Mouse (Mus musculus) CH12.LX (cell line): ENCODE measurements around the gene Pitpnm2.

ENCODE experiments used
- CTCF ChIP-seq, 2 experiments: IDR thresholded peaks in 1 of 2; conservative IDR thresholded peaks in 1 of 2; 2 replicates each; pipeline ENCODE4 v1.5.1; 2011 to 2012; ENCODE audit warnings: low read depth in 2 of 2, low read length in 2 of 2, improper control_type of control experiment in 1 of 2, inconsistent platforms in 1 of 2, mild to moderate bottlenecking in 1 of 2, moderate library complexity in 1 of 2
- E2F4 ChIP-seq: IDR thresholded peaks from 2 replicates; pipeline ENCODE4 v1.6.1; 2011; ENCODE audit warnings: low read depth, low read length, improper control_type of control experiment; ENCODE audit not compliant: insufficient replicate concordance
- POLR2A ChIP-seq: IDR thresholded peaks from 2 replicates; pipeline ENCODE4 v1.6.1; 2011; ENCODE audit warnings: low read depth, mild to moderate bottlenecking, improper control_type of control experiment, low read length
- POLR2AphosphoS2 ChIP-seq: IDR thresholded peaks from 2 replicates; pipeline ENCODE4 v1.6.1; 2011; ENCODE audit warnings: low read depth, low read length, improper control_type of control experiment
- RAD21 ChIP-seq: IDR thresholded peaks from 2 replicates; pipeline ENCODE4 v1.6.1; 2011; ENCODE audit warnings: low read depth, mild to moderate bottlenecking, low read length, improper control_type of control experiment, moderate library complexity
- USF2 ChIP-seq: conservative IDR thresholded peaks from 2 replicates; pipeline ENCODE4 v1.6.1; 2011; ENCODE audit warnings: low read depth, low read length, improper control_type of control experiment

DNA sequence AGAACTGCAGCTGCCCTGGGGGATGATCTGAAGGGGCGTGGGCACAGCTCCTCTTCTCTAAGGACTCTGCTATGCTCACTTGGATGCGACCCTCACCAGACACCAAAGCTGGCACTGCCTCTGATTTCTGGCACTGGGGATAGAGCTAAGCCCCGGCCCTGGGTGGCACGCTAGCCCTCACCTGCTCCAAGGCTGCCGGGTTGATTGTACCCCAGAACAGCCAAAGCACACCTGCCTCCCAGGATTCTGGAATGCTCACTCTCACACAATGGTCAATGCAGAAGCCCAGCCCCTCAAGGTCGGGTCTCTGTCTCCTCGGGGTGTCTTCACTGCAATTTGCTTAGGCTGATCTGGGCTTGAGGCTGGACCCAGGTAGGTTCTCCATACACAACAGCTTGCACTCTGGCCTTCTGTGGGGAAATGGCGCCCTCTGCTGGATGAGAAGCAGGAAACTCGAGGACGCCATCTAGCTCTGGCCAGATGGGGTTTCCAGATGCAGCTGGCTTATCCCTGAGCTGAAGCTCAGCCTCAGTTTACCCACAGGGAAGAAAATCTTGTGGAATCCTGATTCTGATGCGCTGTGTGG is 164.9 kb downstream of the Pitpnm2 start:
- TF ChIP-seq USF2 (no peak), CTCF (conservative IDR thresholded peaks at IDR 0.05 in 1 of 2, IDR thresholded peaks at IDR 0.05 in 1 of 2; ENCODE audit: low read depth in 2 of 2, low read length in 2 of 2) (peak; percentile 66 to 100), E2F4 (no peak), POLR2A (no peak), RAD21 (peak; percentile 100), POLR2AphosphoS2 (no peak)
